Mouse (Mus musculus) testis, adult 2 months (tissue): ENCODE measurements at regions not wholly inside any gene's neighbourhood (a gene's known extent, or its start where the extent isn't known, plus 50 kb on each side); places are given as distances from the start of the nearest gene placed in this dataset.

Experiments
- H3K27ac ChIP-seq: fragments of 200-500 bp; 2 replicates; pipeline ENCODE4 v1.5.1; 2012; ENCODE audit warnings: low read depth, low read length; ENCODE audit not compliant: control insufficient read depth, insufficient read depth
- H3K27me3 ChIP-seq: fragments of 200-500 bp; 2 replicates; pipeline ENCODE4 v1.6.1; 2012; ENCODE audit warnings: mild to moderate bottlenecking, low read length, moderate library complexity; ENCODE audit not compliant: control insufficient read depth, insufficient read depth
- H3K36me3 ChIP-seq: fragments of 200-500 bp; 2 replicates; pipeline ENCODE4 v1.6.1; 2012; ENCODE audit warnings: mild to moderate bottlenecking, low read length; ENCODE audit not compliant: control insufficient read depth, insufficient read depth
- H3K4me1 ChIP-seq: fragments of 200-500 bp; 2 replicates; pipeline ENCODE4 v1.6.1; 2012; ENCODE audit warnings: low read length; ENCODE audit not compliant: control insufficient read depth, insufficient read depth
- H3K4me3 ChIP-seq: fragments of 200-500 bp; 2 replicates; pipeline ENCODE4 v1.5.1; 2012; ENCODE audit warnings: low read depth, mild to moderate bottlenecking, low read length, moderate library complexity, mixed read lengths; ENCODE audit not compliant: control insufficient read depth
- CTCF ChIP-seq: fragments of 200-500 bp; IDR thresholded peaks from 2 replicates; pipeline ENCODE4 v1.5.1; 2012; ENCODE audit warnings: low read depth, mild to moderate bottlenecking, inconsistent platforms, low read length, moderate library complexity; ENCODE audit not compliant: control insufficient read depth, insufficient read depth, insufficient replicate concordance
- POLR2A ChIP-seq: fragments of 200-500 bp; IDR thresholded peaks from 2 replicates; pipeline ENCODE4 v1.6.1; 2012; ENCODE audit warnings: low read depth, mild to moderate bottlenecking, inconsistent platforms, low read length, moderate library complexity; ENCODE audit not compliant: control insufficient read depth

- Histone ChIP-seq H3K4me1 (no peaks in the 10 kb centered on the region), H3K27me3 (no peaks in the 10 kb centered on the region), H3K4me3 (no peak overlapping the region), H3K36me3 (no peaks in the 10 kb centered on the region), H3K27ac (no peak overlapping the region)
- TF ChIP-seq POLR2A (no peak), CTCF (no peak)
These were observed 174.3 kb downstream of the Abcc12 start for GRCm38 (mm10) chr8:86406196-86406595.

- H3K4me3 ChIP-seq = no peak overlapping the region
- TF ChIP-seq POLR2A = no peak
- TF ChIP-seq CTCF = no peak
These were observed 177.1 kb downstream of the Abcc12 start for GRCm38 (mm10) chr8:86403434-86403833.

GRCm38 (mm10) chr8:86401946-86402345 lies 178.5 kb downstream of the Abcc12 start:
- Histone ChIP-seq H3K36me3 (no peaks in the 10 kb centered on the region), H3K27me3 (no peaks in the 10 kb centered on the region), H3K27ac (no peak overlapping the region), H3K4me3 (no peak overlapping the region), H3K4me1 (no peaks in the 10 kb centered on the region)
- no peak for TF ChIP-seq POLR2A
- no peak for TF ChIP-seq CTCF

More at GRCm38 (mm10) chr8:86403434-86403833, 177.1 kb downstream of the Abcc12 start:
- Histone ChIP-seq H3K27ac (no peak overlapping the region), H3K27me3 (no peaks in the 10 kb centered on the region), H3K4me1 (no peaks in the 10 kb centered on the region), H3K36me3 (no peaks in the 10 kb centered on the region)

- Histone ChIP-seq H3K27ac (no peak overlapping the region), H3K36me3 (no peaks in the 10 kb centered on the region), H3K4me3 (no peak overlapping the region), H3K27me3 (no peaks in the 10 kb centered on the region), H3K4me1 (no peaks in the 10 kb centered on the region; the same call in 1 of the 2 replicates)
- TF ChIP-seq CTCF (no peak), POLR2A (no peak)
These were observed 185.4 kb downstream of the Abcc12 start for GRCm38 (mm10) chr8:86395121-86395520.

GRCm38 (mm10) chr8:86393835-86394234 lies 186.7 kb downstream of the Abcc12 start:
- no peak for TF ChIP-seq POLR2A
- TF ChIP-seq CTCF = no peak
- H3K4me3 ChIP-seq = no peak overlapping the region
- no peak overlapping the region for H3K27ac ChIP-seq
- H3K27me3 ChIP-seq = no peaks in the 10 kb centered on the region
- H3K4me1 ChIP-seq = peaks cover 2% of the 10 kb centered on the region; the same call in 1 of the 2 replicates
- no peaks in the 10 kb centered on the region for H3K36me3 ChIP-seq

GRCm38 (mm10) chr8:86393374-86393773 lies 187.1 kb downstream of the Abcc12 start:
- Histone ChIP-seq H3K36me3 (no peaks in the 10 kb centered on the region), H3K4me3 (no peak overlapping the region), H3K27ac (no peak overlapping the region), H3K27me3 (no peaks in the 10 kb centered on the region), H3K4me1 (peaks cover 2% of the 10 kb centered on the region; the same call in 1 of the 2 replicates)
- TF ChIP-seq CTCF = no peak
- no peak for TF ChIP-seq POLR2A

- H3K4me1 ChIP-seq = peaks cover 2% of the 10 kb centered on the region; the same call in 1 of the 2 replicates
- H3K36me3 ChIP-seq = no peaks in the 10 kb centered on the region
- TF ChIP-seq POLR2A (no peak), CTCF (no peak)
- no peak overlapping the region for H3K27ac ChIP-seq
- no peak overlapping the region for H3K4me3 ChIP-seq
- no peaks in the 10 kb centered on the region for H3K27me3 ChIP-seq
These were observed 189.8 kb downstream of the Abcc12 start for GRCm38 (mm10) chr8:86390715-86391114.
